Mouse (Mus musculus) spleen, adult 2 months (tissue): ENCODE measurements at regions not wholly inside any gene's neighbourhood (a gene's known extent, or its start where the extent isn't known, plus 50 kb on each side); places are given as distances from the start of the nearest gene placed in this dataset.

Experiments
- DNase-seq, 2 experiments: peaks; one replicate each; pipeline versions ENCODE4 v3.0.0 to v3.0.0-alpha.2; 2012 to 2021; ENCODE audit warnings: low spot score in 2 of 2, low read depth in 1 of 2
- H3K27ac ChIP-seq: fragments of 200-500 bp; 2 replicates; pipeline ENCODE4 v1.5.1; 2012; ENCODE audit warnings: low read length, inconsistent platforms; ENCODE audit not compliant: insufficient read depth
- H3K27me3 ChIP-seq: fragments of 200-500 bp; 2 replicates; pipeline ENCODE4 v1.6.1; 2012; ENCODE audit warnings: mild to moderate bottlenecking, moderate library complexity, low read length, inconsistent platforms; ENCODE audit not compliant: control insufficient read depth, insufficient read depth
- H3K36me3 ChIP-seq: fragments of 200-500 bp; 2 replicates; pipeline ENCODE4 v1.6.1; 2012; ENCODE audit warnings: mild to moderate bottlenecking, low read length, inconsistent platforms; ENCODE audit not compliant: control insufficient read depth, insufficient read depth
- H3K4me1 ChIP-seq: fragments of 200-500 bp; 2 replicates; pipeline ENCODE4 v1.6.1; 2011; ENCODE audit warnings: inconsistent platforms; ENCODE audit not compliant: control insufficient read depth, insufficient read depth, insufficient read length
- H3K4me3 ChIP-seq: fragments of 200-500 bp; 2 replicates; pipeline ENCODE4 v1.5.1; 2011; ENCODE audit warnings: mild to moderate bottlenecking, inconsistent platforms; ENCODE audit not compliant: insufficient read depth, insufficient read length; ENCODE audit errors: extremely low read depth
- CTCF ChIP-seq: fragments of 200-500 bp; IDR thresholded peaks from 2 replicates; pipeline ENCODE4 v1.5.1; 2011; ENCODE audit warnings: mild to moderate bottlenecking, inconsistent platforms; ENCODE audit not compliant: insufficient read depth, insufficient read length, insufficient replicate concordance; ENCODE audit errors: extremely low read depth
- POLR2A ChIP-seq: fragments of 200-500 bp; IDR thresholded peaks from 2 replicates; pipeline ENCODE4 v1.6.1; 2011; ENCODE audit warnings: low read depth, low read length, inconsistent platforms
- WGBS: fragments of 180-500 bp; shearing (Covaris S2); methylation state at CpG from one replicate; pipeline ENCODE4 v1.1.7; 2018; 5-methylcytosine and 5-hydroxymethylcytosine counted together

DNA sequence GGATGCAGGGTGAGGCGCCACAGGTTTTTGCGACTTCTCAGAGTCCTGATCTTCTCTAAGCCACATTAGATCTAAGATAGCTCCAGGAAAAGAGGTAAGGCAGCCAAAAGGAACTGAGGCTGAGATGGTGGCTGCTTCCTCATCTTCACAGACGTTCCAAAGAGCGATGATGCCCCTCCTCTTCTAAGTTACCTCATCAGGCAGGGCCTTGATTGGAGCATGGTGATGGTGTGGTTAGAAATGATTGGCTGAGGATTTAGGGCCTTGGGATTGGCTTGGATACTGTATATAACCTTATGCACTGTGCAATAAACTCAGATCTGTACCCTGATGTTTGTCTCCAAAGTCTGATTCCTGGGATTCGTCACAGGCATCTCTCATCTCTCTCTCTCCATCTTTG is 2177.9 kb downstream of the 4930444P10Rik start:
- Histone ChIP-seq H3K36me3 (no peaks in the 10 kb centered on the region), H3K27ac (no peak overlapping the region), H3K4me3 (no peak overlapping the region), H3K27me3 (no peaks in the 10 kb centered on the region), H3K4me1 (no peaks in the 10 kb centered on the region)
- 77% methylated on average over 5 of the region's 5 CpGs for WGBS
- TF ChIP-seq CTCF: no peak
- TF ChIP-seq POLR2A: no peak
- DNase-seq: no peak

DNA sequence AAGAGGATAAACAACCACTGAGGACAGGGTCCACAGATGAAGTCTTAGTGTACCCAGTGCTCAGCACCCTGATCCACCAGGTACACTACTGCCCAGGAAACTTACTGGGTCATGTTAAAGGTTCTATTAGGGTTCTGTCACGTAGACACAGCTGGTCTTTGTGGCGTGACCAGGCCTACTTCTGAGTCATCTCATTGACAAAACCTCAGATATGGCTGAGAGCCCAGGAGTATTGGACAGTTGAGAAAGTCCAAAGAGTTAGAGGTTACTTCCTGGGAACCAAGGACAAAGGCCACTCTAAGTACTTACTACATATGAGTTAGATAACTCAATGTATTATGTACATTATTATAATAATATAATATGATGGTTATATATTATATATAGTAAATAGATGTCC is 2214.0 kb downstream of the 4930444P10Rik start:
- Histone ChIP-seq H3K36me3 (no peaks in the 10 kb centered on the region), H3K27ac (no peak overlapping the region), H3K4me3 (no peak overlapping the region), H3K27me3 (no peaks in the 10 kb centered on the region), H3K4me1 (no peaks in the 10 kb centered on the region)
- no peak for TF ChIP-seq POLR2A
- TF ChIP-seq CTCF: no peak
- no peak for DNase-seq
- WGBS: 78% methylated on average over 2 of the region's 2 CpGs

DNA sequence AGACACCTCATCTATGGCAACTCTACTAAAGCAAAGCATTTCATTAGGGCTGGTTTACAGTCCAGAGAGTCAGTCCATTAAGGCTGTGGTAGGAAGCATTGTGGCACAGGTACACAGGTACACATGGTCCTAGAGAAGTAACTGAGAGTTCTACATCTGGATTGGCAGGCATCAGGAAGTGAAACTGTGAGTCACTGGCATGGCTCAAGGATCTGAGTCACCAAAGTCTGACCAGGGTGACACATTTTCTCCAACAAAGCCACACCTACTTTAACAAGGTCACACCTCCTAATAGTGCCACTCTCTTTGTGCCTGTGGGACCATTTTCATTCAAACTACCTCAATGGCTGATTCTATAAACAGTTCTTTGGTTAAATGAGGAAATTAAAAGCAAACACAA is 2219.2 kb downstream of the 4930444P10Rik start:
- no peak for TF ChIP-seq CTCF
- TF ChIP-seq POLR2A: no peak
- Histone ChIP-seq H3K27ac (no peak overlapping the region), H3K36me3 (no peaks in the 10 kb centered on the region), H3K4me1 (no peaks in the 10 kb centered on the region), H3K27me3 (no peaks in the 10 kb centered on the region), H3K4me3 (no peak overlapping the region)
- no peak for DNase-seq

DNA sequence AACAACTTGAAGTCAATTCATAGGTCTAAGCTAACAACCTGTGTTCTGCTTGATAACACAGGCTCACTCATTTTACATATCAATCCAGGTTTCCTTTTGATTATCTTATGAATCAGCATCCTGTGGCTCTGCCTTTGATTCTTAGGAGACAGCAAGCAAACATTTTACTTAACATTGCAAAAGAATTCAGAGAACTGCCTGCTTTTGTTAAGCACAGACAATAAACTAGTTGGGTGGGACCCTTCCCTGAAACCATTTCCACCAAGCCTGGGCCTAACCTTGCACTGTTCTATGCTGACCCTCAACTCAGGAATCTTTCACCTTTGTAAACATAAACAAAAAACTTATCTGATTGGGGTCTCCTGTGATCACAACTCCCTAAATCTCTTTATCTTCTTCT is 2220.6 kb downstream of the 4930444P10Rik start:
- no peaks in the 10 kb centered on the region for H3K4me1 ChIP-seq
- H3K4me3 ChIP-seq: no peak overlapping the region
- H3K27ac ChIP-seq: no peak overlapping the region
- H3K36me3 ChIP-seq: no peaks in the 10 kb centered on the region
- no peak for DNase-seq
- H3K27me3 ChIP-seq: no peaks in the 10 kb centered on the region
- TF ChIP-seq POLR2A (no peak), CTCF (no peak)

DNA sequence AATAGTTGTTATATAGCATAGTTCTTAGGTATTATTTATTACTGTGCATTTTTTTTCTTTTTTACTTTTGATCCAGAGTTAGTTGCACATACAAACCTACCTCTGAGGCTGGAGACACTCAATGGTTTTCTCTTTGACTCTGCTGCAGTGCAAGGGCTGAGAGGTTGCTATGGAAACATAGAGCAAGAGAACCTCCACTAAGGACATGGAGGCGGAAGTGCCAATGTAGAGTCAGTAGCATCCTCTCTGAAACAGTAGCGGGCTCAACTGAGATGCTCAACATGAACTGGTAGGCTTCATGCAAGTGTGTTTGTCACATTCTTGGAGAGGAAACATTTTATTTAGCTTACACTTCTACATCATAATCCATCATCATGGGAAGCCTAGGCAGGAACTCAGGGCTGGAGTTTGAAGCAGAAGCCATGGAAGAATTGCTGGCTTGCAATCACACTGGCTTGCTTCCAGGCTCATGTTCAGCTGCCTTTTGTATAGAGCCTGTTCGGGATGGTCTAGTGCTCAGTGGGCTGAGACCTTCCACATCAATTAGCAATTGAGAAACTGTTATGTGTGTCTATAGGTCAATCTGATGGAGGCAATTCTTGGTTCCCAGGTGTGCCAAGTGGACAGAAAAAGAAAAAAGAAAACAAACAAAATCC is 2222.4 kb downstream of the 4930444P10Rik start:
- Histone ChIP-seq H3K4me3 (no peak overlapping the region), H3K36me3 (no peaks in the 10 kb centered on the region), H3K27ac (no peak overlapping the region), H3K4me1 (no peaks in the 10 kb centered on the region), H3K27me3 (no peaks in the 10 kb centered on the region)
- TF ChIP-seq POLR2A (no peak), CTCF (no peak)
- 89% methylated on average over 3 of the region's 3 CpGs for WGBS
- DNase-seq: no peak

DNA sequence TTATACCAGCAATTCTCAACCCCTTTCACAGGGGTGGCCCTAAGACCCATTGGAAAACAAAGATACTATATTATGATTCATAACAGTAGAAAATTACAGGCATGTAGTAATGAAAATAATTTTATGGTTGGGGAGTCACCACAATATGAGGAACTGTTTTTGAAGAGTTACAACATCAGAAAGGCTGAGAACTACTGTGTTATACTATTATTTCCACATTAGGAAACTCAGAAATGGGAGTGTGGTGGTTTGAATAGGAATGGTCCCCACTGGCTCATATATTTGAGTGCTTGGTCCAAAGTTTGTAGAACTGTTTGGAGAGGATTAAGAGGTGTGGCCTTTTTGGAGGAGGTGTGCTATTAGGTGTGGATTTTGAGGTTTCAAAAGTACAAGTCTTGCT is 2227.4 kb downstream of the 4930444P10Rik start:
- TF ChIP-seq CTCF (no peak), POLR2A (no peak)
- Histone ChIP-seq H3K4me3 (no peak overlapping the region), H3K36me3 (no peaks in the 10 kb centered on the region), H3K27ac (no peak overlapping the region), H3K27me3 (no peaks in the 10 kb centered on the region), H3K4me1 (no peaks in the 10 kb centered on the region)
- DNase-seq: no peak

DNA sequence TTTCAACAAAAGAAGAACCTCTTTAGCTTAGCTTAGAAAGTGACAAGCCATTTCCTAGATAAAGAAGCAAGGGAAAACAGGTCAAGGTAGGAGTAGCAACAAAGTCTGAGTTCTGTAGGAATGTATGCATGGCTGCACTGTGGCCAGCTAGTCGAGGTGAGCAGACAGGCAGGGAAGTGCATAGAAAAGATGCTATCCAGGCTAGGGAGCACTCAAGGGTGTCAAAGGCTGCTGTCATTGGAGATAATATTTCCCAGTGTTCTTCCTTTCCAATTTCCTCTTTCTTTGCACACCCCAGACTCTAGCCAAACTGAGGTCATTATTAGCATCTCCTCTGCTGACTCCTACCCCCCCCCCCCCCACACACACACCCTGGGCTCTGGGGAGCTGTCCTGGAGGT is 2229.4 kb downstream of the 4930444P10Rik start:
- no peak overlapping the region for H3K4me3 ChIP-seq
- WGBS: 59% methylated on average over 1 of the region's 1 CpGs
- DNase-seq: no peak
- no peak for TF ChIP-seq CTCF
- TF ChIP-seq POLR2A: no peak
- no peaks in the 10 kb centered on the region for H3K4me1 ChIP-seq
- no peaks in the 10 kb centered on the region for H3K27me3 ChIP-seq
- no peak overlapping the region for H3K27ac ChIP-seq
- no peaks in the 10 kb centered on the region for H3K36me3 ChIP-seq
